Mouse (Mus musculus): ENCODE measurements around the gene Ndufa3. TPM values are rescaled to one million over a fixed set of nuclear protein-coding genes. Genes with fewer than 3 reads are reported as not detected.
A peak's percentile ranks its signal among the peaks of the same experiment; 100 is the strongest.

Ndufa3 gene
- polyA plus RNA-seq, 1 experiment from 2014 or later, result 457 TPM

GRCm38 (mm10) chr7:3614021-3614420 lies 3.2 kb upstream of the Ndufa3 start:
- 71% methylated on average over 3 of the region's 3 CpGs for WGBS
- peaks cover 3% of the 10 kb centered on the region; the same call in 1 of the 2 replicates for H3K36me3 ChIP-seq

GRCm38 (mm10) chr7:3616057-3616388 lies 1.1 kb upstream of the Ndufa3 start, which contains the start of gene Oscar:
Gene Oscar (minus strand): TSS chr7:3616157.
- Histone ChIP-seq H3K4me2 (0 out of 2 replicates have a peak within 1 kb of the TSS, but pooled peaks have one; percentile 26), H3K4me3 (peak within 1 kb of the TSS; percentile 82), H3K9me3 (no peaks in the 10 kb centered on the region), H3K4me1 (peaks cover 6% of the 10 kb centered on the region), H3K9ac (no peak within 1 kb of the TSS), H3K36me3 (peaks cover 23% of the 10 kb centered on the region), H3K27ac (no peak within 1 kb of the TSS), H3K27me3 (no peaks in the 10 kb centered on the region)
- 73% methylated on average over 4 of the region's 4 CpGs for WGBS
- ATAC-seq (ENCODE audit: insufficient number of reproducible peaks, insufficient read depth, low FRiP score, low TSS enrichment, low read depth), result no peak

More at GRCm38 (mm10) chr7:3614021-3614420, 3.2 kb upstream of the Ndufa3 start:
- H3K4me3 ChIP-seq, result no peak overlapping the region
- H3K27me3 ChIP-seq, result no peaks in the 10 kb centered on the region
- no peaks in the 10 kb centered on the region for H3K9me3 ChIP-seq
- H3K9ac ChIP-seq, result no peak overlapping the region
- no peak for ATAC-seq (ENCODE audit: insufficient number of reproducible peaks, insufficient read depth, low FRiP score, low TSS enrichment, low read depth)
- no peak overlapping the region for H3K4me2 ChIP-seq
- H3K27ac ChIP-seq, result no peak overlapping the region
- H3K4me1 ChIP-seq, result peaks cover 6% of the 10 kb centered on the region

GRCm38 (mm10) chr7:3616389-3617241 lies 558 bp upstream of the Ndufa3 start:
- Histone ChIP-seq H3K36me3 (peaks cover 25% of the 10 kb centered on the region), H3K4me3 (peak overlapping the region; percentile 82), H3K9me3 (no peaks in the 10 kb centered on the region), H3K4me1 (peaks cover 6% of the 10 kb centered on the region), H3K27ac (no peak overlapping the region), H3K4me2 (0 out of 2 replicates have a peak overlapping the region, but pooled peaks have one; percentile 26), H3K9ac (no peak overlapping the region), H3K27me3 (no peaks in the 10 kb centered on the region)
- 37% methylated on average over 6 of the region's 6 CpGs for WGBS
- ATAC-seq (ENCODE audit: insufficient number of reproducible peaks, insufficient read depth, low FRiP score, low TSS enrichment, low read depth), result no peak

GRCm38 (mm10) chr7:3629030-3629429 lies 11.9 kb downstream of the Ndufa3 start:
- Histone ChIP-seq H3K4me3 (peak overlapping the region; percentile 75), H3K4me2 (peak overlapping the region; percentile 99), H3K36me3 (peaks cover 36% of the 10 kb centered on the region), H3K27ac (peak overlapping the region; percentile 84; the same call in 1 of the 2 replicates), H3K9me3 (no peaks in the 10 kb centered on the region), H3K4me1 (peaks cover 25% of the 10 kb centered on the region), H3K27me3 (no peaks in the 10 kb centered on the region), H3K9ac (peak overlapping the region; percentile 87)
- 39% methylated on average over 4 of the region's 4 CpGs for WGBS
- no peak for ATAC-seq (ENCODE audit: insufficient number of reproducible peaks, insufficient read depth, low FRiP score, low TSS enrichment, low read depth)

GRCm38 (mm10) chr7:3629543-3630477 lies 12.6 kb downstream of the Ndufa3 start, which contains the start of the genes Tfpt and Prpf31:
Gene Tfpt (minus strand): TSS chr7:3629929.
Gene Prpf31 (plus strand): TSS chr7:3629985.
- Histone ChIP-seq H3K4me1 (peaks cover 25% of the 10 kb centered on the region), H3K9ac (peak within 1 kb of the TSS; percentile 87), H3K9me3 (no peaks in the 10 kb centered on the region), H3K4me2 (peak within 1 kb of the TSS; percentile 99), H3K4me3 (peak within 1 kb of the TSS; percentile 75), H3K36me3 (peaks cover 36% of the 10 kb centered on the region), H3K27me3 (no peaks in the 10 kb centered on the region), H3K27ac (peak within 1 kb of the TSS; percentile 84)
- ATAC-seq (ENCODE audit: insufficient number of reproducible peaks, insufficient read depth, low FRiP score, low TSS enrichment, low read depth), result peak; percentile 80
- 1% methylated on average over 47 of the region's 47 CpGs for WGBS

GRCm38 (mm10) chr7:3630478-3630815 lies 13.3 kb downstream of the Ndufa3 start:
- H3K9me3 ChIP-seq, result no peaks in the 10 kb centered on the region
- H3K4me3 ChIP-seq, result peak overlapping the region; percentile 75
- peaks cover 43% of the 10 kb centered on the region for H3K36me3 ChIP-seq
- H3K27me3 ChIP-seq, result no peaks in the 10 kb centered on the region
- no peak for ATAC-seq (ENCODE audit: insufficient number of reproducible peaks, insufficient read depth, low FRiP score, low TSS enrichment, low read depth)
- H3K27ac ChIP-seq, result no peak overlapping the region
- peaks cover 25% of the 10 kb centered on the region for H3K4me1 ChIP-seq
- peak overlapping the region; percentile 87 for H3K9ac ChIP-seq
- peak overlapping the region; percentile 99 for H3K4me2 ChIP-seq
- 56% methylated on average over 3 of the region's 3 CpGs for WGBS

- Histone ChIP-seq H3K4me2 (peak overlapping the region; percentile 58; the same call in 1 of the 2 replicates), H3K36me3 (peaks cover 36% of the 10 kb centered on the region)
- WGBS, result 74% methylated on average over 5 of the region's 5 CpGs
These were observed 26.2 kb downstream of the Ndufa3 start for GRCm38 (mm10) chr7:3643412-3643811.

GRCm38 (mm10) chr7:3643843-3644242 lies 26.7 kb downstream of the Ndufa3 start:
- Histone ChIP-seq H3K9ac (no peak overlapping the region), H3K4me3 (peak overlapping the region; percentile 97), H3K9me3 (no peaks in the 10 kb centered on the region), H3K27ac (no peak overlapping the region; the same call in 1 of the 2 replicates), H3K4me2 (peak overlapping the region; percentile 58), H3K27me3 (no peaks in the 10 kb centered on the region), H3K36me3 (peaks cover 31% of the 10 kb centered on the region), H3K4me1 (peaks cover 27% of the 10 kb centered on the region)
- no peak for ATAC-seq (ENCODE audit: insufficient number of reproducible peaks, insufficient read depth, low FRiP score, low TSS enrichment, low read depth)
- WGBS, result 20% methylated on average over 9 of the region's 9 CpGs

More at GRCm38 (mm10) chr7:3643412-3643811, 26.2 kb downstream of the Ndufa3 start:
- no peak for ATAC-seq (ENCODE audit: insufficient number of reproducible peaks, insufficient read depth, low FRiP score, low TSS enrichment, low read depth)
- Histone ChIP-seq H3K27me3 (no peaks in the 10 kb centered on the region), H3K9me3 (no peaks in the 10 kb centered on the region), H3K4me3 (no peak overlapping the region), H3K27ac (no peak overlapping the region), H3K9ac (no peak overlapping the region), H3K4me1 (peaks cover 22% of the 10 kb centered on the region)

GRCm38 (mm10) chr7:3644348-3644671 lies 27.1 kb downstream of the Ndufa3 start:
- Histone ChIP-seq H3K27me3 (no peaks in the 10 kb centered on the region), H3K4me3 (peak overlapping the region; percentile 97), H3K4me1 (peaks cover 27% of the 10 kb centered on the region), H3K9ac (no peak overlapping the region), H3K27ac (no peak overlapping the region; the same call in 1 of the 2 replicates), H3K36me3 (peaks cover 27% of the 10 kb centered on the region), H3K4me2 (peak overlapping the region; percentile 58), H3K9me3 (no peaks in the 10 kb centered on the region)
- no peak for ATAC-seq (ENCODE audit: insufficient number of reproducible peaks, insufficient read depth, low FRiP score, low TSS enrichment, low read depth)
- WGBS, result 1% methylated on average over 11 of the region's 11 CpGs

GRCm38 (mm10) chr7:3644672-3645487 lies 27.7 kb downstream of the Ndufa3 start, which contains the start of gene Cnot3:
Gene Cnot3 (plus strand): TSS chr7:3645268.
- peak; percentile 99 for ATAC-seq (ENCODE audit: insufficient number of reproducible peaks, insufficient read depth, low FRiP score, low TSS enrichment, low read depth)
- Histone ChIP-seq H3K9ac (peak within 1 kb of the TSS; percentile 99), H3K4me1 (peaks cover 27% of the 10 kb centered on the region), H3K9me3 (no peaks in the 10 kb centered on the region), H3K4me2 (peak within 1 kb of the TSS; percentile 86), H3K4me3 (peak within 1 kb of the TSS; percentile 97), H3K27ac (peak within 1 kb of the TSS; percentile 98), H3K27me3 (no peaks in the 10 kb centered on the region), H3K36me3 (peaks cover 25% of the 10 kb centered on the region)
- under 1% methylated on average over 53 of the region's 58 CpGs for WGBS
